Mouse (Mus musculus) lung, postnatal 0 days (tissue): Measurements from ENCODE around the gene Tomm40l.

Source experiments
- CTCF ChIP-seq: IDR thresholded peaks from 2 replicates; pipeline ENCODE4 v1.5.1; 2016; ENCODE audit warnings: antibody characterized with exemption, mild to moderate bottlenecking
- EP300 ChIP-seq: IDR thresholded peaks from 2 replicates; pipeline ENCODE4 v1.6.1; 2016; ENCODE audit warnings: antibody characterized with exemption, mild to moderate bottlenecking, control low read depth

DNA sequence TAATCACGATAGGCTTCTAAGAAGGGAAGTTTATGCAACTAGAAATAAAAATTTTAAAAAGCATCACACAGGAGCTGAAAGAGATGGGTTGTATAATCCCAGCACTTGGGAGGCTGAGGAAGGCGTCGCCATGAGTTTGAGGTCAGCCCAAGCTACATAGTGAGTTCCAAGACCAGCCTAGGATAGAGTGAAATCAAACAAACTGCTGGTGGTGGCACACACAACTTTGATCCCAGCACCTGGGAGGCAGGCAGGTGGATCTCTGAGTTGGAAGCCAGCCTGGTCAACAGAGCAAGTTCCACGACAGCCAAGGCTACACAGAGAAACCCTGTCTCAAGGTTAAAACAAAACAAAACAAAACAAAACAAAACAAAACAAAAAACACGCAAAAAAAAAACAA, 10.0 kb upstream of the Tomm40l start:
- TF ChIP-seq CTCF = no peak
- TF ChIP-seq EP300 = no peak
